Mouse (Mus musculus) E14TG2a.4 (cell line): ENCODE results near the gene Hspa8.

Experiments used
- CTCF ChIP-seq: conservative IDR thresholded peaks from 2 replicates; pipeline ENCODE4 v1.5.1; 2014; ENCODE audit warnings: low read length
- NANOG ChIP-seq: IDR thresholded peaks from 2 replicates; pipeline ENCODE4 v1.6.1; 2014; ENCODE audit warnings: borderline replicate concordance, low read length, mixed read lengths
- POU5F1 ChIP-seq: IDR thresholded peaks from 2 replicates; pipeline ENCODE4 v1.6.1; 2014; ENCODE audit warnings: low read length, borderline replicate concordance

GRCm38 (mm10) chr9:40858461-40859160, 57.8 kb downstream of the Hspa8 start:
- TF ChIP-seq CTCF (no peak), NANOG (no peak), POU5F1 (no peak)
